Mouse (Mus musculus): Measurements from ENCODE around the gene Ifngr1. TPM values are rescaled to one million over a fixed set of nuclear protein-coding genes. Genes with fewer than 3 reads are reported as not detected.

Ifngr1 gene
- total and polyA plus RNA-seq, 3 experiments, result 2.2 to 37.9 (median 26.3) TPM

DNA sequence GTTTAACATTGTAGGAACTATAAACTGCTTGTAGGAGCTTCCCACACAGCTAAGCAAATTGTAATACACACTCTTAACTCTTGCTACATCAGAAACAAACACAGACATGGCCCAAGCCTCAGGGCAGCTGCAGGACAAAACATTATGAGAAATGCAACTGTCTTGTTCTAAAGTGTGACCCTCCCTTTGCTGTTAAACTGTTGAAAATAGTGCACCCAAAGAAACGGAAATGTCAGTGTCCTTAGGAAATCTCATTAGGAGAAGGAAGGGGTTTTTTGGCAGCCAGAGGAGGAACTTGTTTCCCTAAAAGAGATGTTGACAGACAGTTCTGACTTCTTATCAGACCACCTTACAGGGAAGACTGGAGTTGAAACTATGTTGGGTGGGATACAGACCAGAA lies 21.0 kb upstream of the Ifngr1 start:
- TF ChIP-seq POLR2AphosphoS5 (IDR thresholded peaks at IDR 0.05; ENCODE audit: insufficient replicate concordance, low read depth, low read length) (no peak), CTCF (IDR thresholded peaks at IDR 0.05; ENCODE audit: low read depth, low read length) (no peak), GATA2 (IDR thresholded peaks at IDR 0.05; ENCODE audit: borderline replicate concordance, low read depth, low read length) (no peak), GATA1 (IDR thresholded peaks at IDR 0.05; ENCODE audit: borderline replicate concordance, low read length) (no peak), TAL1 (conservative IDR thresholded peaks at IDR 0.05; ENCODE audit: low read depth, low read length) (no peak)
- Histone ChIP-seq H3K9me3 (replicated peaks) (no peaks in the 10 kb centered on the region), H3K4me3 (ENCODE audit: low read depth, low read length) (no peak overlapping the region), H3K27me3 (ENCODE audit: insufficient read depth, low read length) (peaks cover 4% of the 10 kb centered on the region), H3K36me3 (replicated peaks) (no peaks in the 10 kb centered on the region), H3K4me1 (ENCODE audit: insufficient read depth, low read depth, low read length) (no peaks in the 10 kb centered on the region)
- ATAC-seq (ENCODE audit: extremely low read depth, insufficient number of reproducible peaks, low FRiP score, poor library complexity, severe bottlenecking) (no peak), DNase-seq (ENCODE audit: low spot score) (no peak)

DNA sequence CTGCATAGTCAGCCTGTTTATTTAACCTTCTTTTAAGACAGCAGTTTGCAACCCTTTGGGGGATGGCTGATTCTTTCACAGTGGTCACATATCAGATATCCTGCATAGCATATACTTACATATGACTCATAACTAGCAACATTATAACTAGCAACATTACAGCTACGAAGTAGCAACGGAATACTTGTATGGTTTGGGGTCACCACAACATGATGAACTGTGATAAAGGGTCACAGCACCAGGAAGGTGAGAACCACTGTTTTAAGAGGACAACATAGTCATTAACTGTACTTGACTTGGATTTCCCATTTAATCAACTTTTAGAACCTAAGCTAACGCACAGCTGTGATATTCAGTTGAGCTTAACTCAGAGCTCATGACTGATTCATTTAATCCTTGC lies 14.2 kb upstream of the Ifngr1 start:
- ATAC-seq (ENCODE audit: extremely low read depth, insufficient number of reproducible peaks, low FRiP score, poor library complexity, severe bottlenecking), result no peak
- no peaks in the 10 kb centered on the region for H3K36me3 ChIP-seq (replicated peaks)
- no peak for DNase-seq (ENCODE audit: low spot score)
- H3K27me3 ChIP-seq (ENCODE audit: insufficient read depth, low read length), result peaks cover 6% of the 10 kb centered on the region; the same call in 1 of the 2 replicates
- TF ChIP-seq GATA1 (IDR thresholded peaks at IDR 0.05; ENCODE audit: borderline replicate concordance, low read length) (no peak), TAL1 (conservative IDR thresholded peaks at IDR 0.05; ENCODE audit: low read depth, low read length) (no peak), POLR2AphosphoS5 (IDR thresholded peaks at IDR 0.05; ENCODE audit: insufficient replicate concordance, low read depth, low read length) (no peak), GATA2 (IDR thresholded peaks at IDR 0.05; ENCODE audit: borderline replicate concordance, low read depth, low read length) (no peak), CTCF (IDR thresholded peaks at IDR 0.05; ENCODE audit: low read depth, low read length) (no peak)
- H3K9me3 ChIP-seq (replicated peaks), result no peaks in the 10 kb centered on the region
- H3K4me1 ChIP-seq (ENCODE audit: insufficient read depth, low read depth, low read length), result peaks cover 3% of the 10 kb centered on the region; the same call in 1 of the 2 replicates
- H3K4me3 ChIP-seq (ENCODE audit: low read depth, low read length), result no peak overlapping the region

DNA sequence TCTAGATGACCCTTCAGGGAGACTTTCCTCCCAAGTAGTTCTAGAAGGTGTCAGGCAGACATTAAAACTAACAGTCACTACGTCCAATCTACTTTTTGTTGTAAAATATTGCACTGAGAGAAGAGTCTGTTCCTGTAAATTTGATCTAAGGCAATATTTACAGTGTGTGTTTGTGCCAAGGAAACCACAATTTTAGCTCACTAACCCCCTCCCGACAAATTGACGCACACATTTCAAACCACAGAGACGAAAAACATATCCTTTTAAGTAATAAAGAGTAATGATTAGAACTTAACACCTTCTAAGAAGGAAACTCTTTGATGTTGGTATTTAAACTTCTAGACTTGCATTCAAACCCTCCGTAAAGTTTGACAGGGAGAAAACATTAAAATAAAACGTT lies 13.7 kb upstream of the Ifngr1 start:
- TF ChIP-seq GATA2 (IDR thresholded peaks at IDR 0.05; ENCODE audit: borderline replicate concordance, low read depth, low read length) (no peak), POLR2AphosphoS5 (IDR thresholded peaks at IDR 0.05; ENCODE audit: insufficient replicate concordance, low read depth, low read length) (no peak), TAL1 (conservative IDR thresholded peaks at IDR 0.05; ENCODE audit: low read depth, low read length) (no peak), CTCF (IDR thresholded peaks at IDR 0.05; ENCODE audit: low read depth, low read length) (no peak), GATA1 (IDR thresholded peaks at IDR 0.05; ENCODE audit: borderline replicate concordance, low read length) (no peak)
- peaks cover 7% of the 10 kb centered on the region; the same call in 1 of the 2 replicates for H3K4me1 ChIP-seq (ENCODE audit: insufficient read depth, low read depth, low read length)
- H3K27me3 ChIP-seq (ENCODE audit: insufficient read depth, low read length), result peaks cover 6% of the 10 kb centered on the region; the same call in 1 of the 2 replicates
- no peaks in the 10 kb centered on the region for H3K36me3 ChIP-seq (replicated peaks)
- H3K4me3 ChIP-seq (ENCODE audit: low read depth, low read length), result no peak overlapping the region
- ATAC-seq (ENCODE audit: extremely low read depth, insufficient number of reproducible peaks, low FRiP score, poor library complexity, severe bottlenecking), result no peak
- no peak for DNase-seq (ENCODE audit: low spot score)
- H3K9me3 ChIP-seq (replicated peaks), result no peaks in the 10 kb centered on the region

DNA sequence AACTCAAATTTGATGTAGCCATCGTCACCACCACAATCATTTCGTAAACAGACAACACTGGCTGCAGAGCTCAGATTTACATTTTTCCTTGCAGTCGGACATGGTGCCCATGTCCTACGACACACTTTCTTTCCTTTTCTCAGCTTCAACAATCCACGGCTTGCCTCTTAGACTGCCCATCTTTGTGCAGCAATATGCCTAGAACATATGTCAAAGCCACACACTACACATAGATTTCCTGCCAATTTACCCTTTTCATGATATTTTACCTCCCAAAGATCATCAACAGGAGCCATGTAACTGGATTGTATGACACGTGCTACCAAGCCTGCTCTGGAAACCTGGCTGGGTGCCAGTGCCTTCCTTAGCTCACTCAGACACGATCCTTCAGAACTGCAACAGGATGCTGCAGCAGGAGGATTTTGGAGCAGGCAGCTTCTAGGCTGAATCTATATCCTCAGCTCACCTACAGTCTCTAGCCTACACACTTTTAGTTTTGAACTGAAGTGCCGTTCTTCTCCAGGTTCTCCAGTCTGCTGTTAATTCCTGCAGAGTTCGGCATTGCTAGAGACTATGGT lies 13.3 kb upstream of the Ifngr1 start:
- no peak overlapping the region for H3K4me3 ChIP-seq (ENCODE audit: low read depth, low read length)
- ATAC-seq (ENCODE audit: extremely low read depth, insufficient number of reproducible peaks, low FRiP score, poor library complexity, severe bottlenecking) (no peak), DNase-seq (ENCODE audit: low spot score) (no peak)

DNA sequence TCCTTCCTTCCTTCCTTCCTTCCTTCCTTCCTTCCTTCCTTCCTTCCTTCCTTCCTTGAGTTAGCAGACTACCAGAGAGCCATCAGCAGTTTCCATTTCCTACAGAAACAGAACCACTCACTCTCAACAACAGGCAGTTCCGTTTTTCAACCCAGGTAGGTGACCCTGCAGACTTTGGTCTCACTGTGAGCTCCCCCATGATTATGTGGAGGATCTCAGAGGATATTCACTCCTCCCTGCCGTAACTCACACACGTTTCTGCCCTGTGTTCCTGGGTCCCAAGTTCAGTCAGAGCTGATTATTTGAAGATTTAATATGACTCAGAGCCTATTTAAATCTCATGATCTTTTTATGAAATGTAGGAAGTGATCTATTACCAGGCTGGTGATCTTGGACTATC lies 11.1 kb upstream of the Ifngr1 start:
- H3K9me3 ChIP-seq (replicated peaks), result no peaks in the 10 kb centered on the region
- no peaks in the 10 kb centered on the region for H3K36me3 ChIP-seq (replicated peaks)
- no peak overlapping the region for H3K4me3 ChIP-seq (ENCODE audit: low read depth, low read length)
- peaks cover 6% of the 10 kb centered on the region; the same call in 1 of the 2 replicates for H3K27me3 ChIP-seq (ENCODE audit: insufficient read depth, low read length)
- peaks cover 27% of the 10 kb centered on the region for H3K4me1 ChIP-seq (ENCODE audit: insufficient read depth, low read depth, low read length)
- DNase-seq (ENCODE audit: low spot score) (no peak), ATAC-seq (ENCODE audit: extremely low read depth, insufficient number of reproducible peaks, low FRiP score, poor library complexity, severe bottlenecking) (no peak)
- TF ChIP-seq CTCF (IDR thresholded peaks at IDR 0.05; ENCODE audit: low read depth, low read length), result no peak
- TF ChIP-seq GATA2 (IDR thresholded peaks at IDR 0.05; ENCODE audit: borderline replicate concordance, low read depth, low read length), result no peak
- no peak for TF ChIP-seq GATA1 (IDR thresholded peaks at IDR 0.05; ENCODE audit: borderline replicate concordance, low read length)

More for the DNA sequence above, 13.3 kb upstream of the Ifngr1 start:
- Histone ChIP-seq H3K36me3 (replicated peaks) (no peaks in the 10 kb centered on the region), H3K9me3 (replicated peaks) (no peaks in the 10 kb centered on the region), H3K27me3 (ENCODE audit: insufficient read depth, low read length) (peaks cover 6% of the 10 kb centered on the region; the same call in 1 of the 2 replicates), H3K4me1 (ENCODE audit: insufficient read depth, low read depth, low read length) (peaks cover 12% of the 10 kb centered on the region)
- TF ChIP-seq CTCF (IDR thresholded peaks at IDR 0.05; ENCODE audit: low read depth, low read length) (no peak), POLR2AphosphoS5 (IDR thresholded peaks at IDR 0.05; ENCODE audit: insufficient replicate concordance, low read depth, low read length) (no peak), TAL1 (conservative IDR thresholded peaks at IDR 0.05; ENCODE audit: low read depth, low read length) (no peak), GATA2 (IDR thresholded peaks at IDR 0.05; ENCODE audit: borderline replicate concordance, low read depth, low read length) (no peak), GATA1 (IDR thresholded peaks at IDR 0.05; ENCODE audit: borderline replicate concordance, low read length) (no peak)

DNA sequence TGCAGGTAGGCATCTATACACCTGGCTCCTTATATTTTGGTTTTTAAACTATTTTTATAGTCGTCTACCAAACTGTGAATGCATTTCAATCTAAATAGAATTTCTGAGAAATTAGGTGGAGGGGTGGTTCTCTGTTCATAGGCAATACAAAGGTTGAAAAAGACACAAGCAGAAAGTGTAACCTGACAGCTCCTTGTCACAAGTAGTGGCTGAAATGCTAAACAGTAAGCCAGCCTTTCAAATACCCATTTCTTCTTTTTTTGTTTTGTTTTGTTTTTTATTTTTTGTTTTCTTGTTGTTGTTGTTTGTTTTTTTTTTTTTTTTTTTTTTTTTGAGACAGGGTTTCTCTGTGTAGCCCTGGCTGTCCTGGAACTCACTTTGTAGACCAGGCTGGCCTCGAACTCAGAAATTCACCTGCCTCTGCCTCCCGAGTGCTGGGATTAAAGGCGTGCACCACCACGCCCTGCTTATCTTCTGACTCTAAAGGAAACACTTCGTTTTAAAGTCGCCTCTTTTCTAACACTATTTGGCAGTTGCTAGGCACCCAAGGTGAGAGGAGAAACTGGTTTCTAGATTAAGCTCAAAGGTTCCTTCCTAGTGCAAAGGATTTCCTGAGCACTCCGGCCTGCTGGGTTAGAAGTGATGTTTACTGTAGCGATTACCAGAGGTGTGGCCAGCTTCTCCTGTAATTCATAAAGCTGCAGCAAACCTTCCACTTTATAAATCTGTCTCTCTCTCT lies 9.7 kb upstream of the Ifngr1 start:
- ATAC-seq (ENCODE audit: extremely low read depth, insufficient number of reproducible peaks, low FRiP score, poor library complexity, severe bottlenecking) (no peak), DNase-seq (ENCODE audit: low spot score) (no peak)
- peaks cover 6% of the 10 kb centered on the region; the same call in 1 of the 2 replicates for H3K27me3 ChIP-seq (ENCODE audit: insufficient read depth, low read length)
- H3K36me3 ChIP-seq (replicated peaks), result no peaks in the 10 kb centered on the region
- H3K4me1 ChIP-seq (ENCODE audit: insufficient read depth, low read depth, low read length), result peaks cover 30% of the 10 kb centered on the region
- TF ChIP-seq TAL1 (conservative IDR thresholded peaks at IDR 0.05; ENCODE audit: low read depth, low read length) (no peak), GATA2 (IDR thresholded peaks at IDR 0.05; ENCODE audit: borderline replicate concordance, low read depth, low read length) (no peak), CTCF (IDR thresholded peaks at IDR 0.05; ENCODE audit: low read depth, low read length) (no peak), POLR2AphosphoS5 (IDR thresholded peaks at IDR 0.05; ENCODE audit: insufficient replicate concordance, low read depth, low read length) (no peak), GATA1 (IDR thresholded peaks at IDR 0.05; ENCODE audit: borderline replicate concordance, low read length) (no peak)
- no peak overlapping the region for H3K4me3 ChIP-seq (ENCODE audit: low read depth, low read length)
- H3K9me3 ChIP-seq (replicated peaks), result no peaks in the 10 kb centered on the region
